Mouse (Mus musculus): Measurements from ENCODE around the gene Pou2f1. TPM values are rescaled to one million over a fixed set of nuclear protein-coding genes. Genes with fewer than 3 reads are reported as not detected.

The Pou2f1 gene
- 15.9 and 25.9 TPM in 2 replicates for total RNA-seq (2017)

GRCm38 (mm10) chr1:166002520-166003155 lies at the start of gene Pou2f1:
TSS of gene Pou2f1 (minus strand) at chr1:166002678.
- ATAC-seq (replicated peaks; ENCODE audit: low read depth, poor library complexity, severe bottlenecking) = peak; percentile 64

GRCm38 (mm10) chr1:166049046-166049827 lies 46.8 kb upstream of the Pou2f1 start:
- ATAC-seq (replicated peaks; ENCODE audit: low read depth, poor library complexity, severe bottlenecking) = no peak

GRCm38 (mm10) chr1:166048230-166048911 lies 45.9 kb upstream of the Pou2f1 start:
- peak; percentile 33 for ATAC-seq (replicated peaks; ENCODE audit: low read depth, poor library complexity, severe bottlenecking)

GRCm38 (mm10) chr1:166047505-166048170 lies 45.2 kb upstream of the Pou2f1 start:
- peak; percentile 44 for ATAC-seq (replicated peaks; ENCODE audit: low read depth, poor library complexity, severe bottlenecking)

- ATAC-seq (replicated peaks; ENCODE audit: low read depth, poor library complexity, severe bottlenecking) = no peak
Observed at GRCm38 (mm10) chr1:166045894-166046197, 43.4 kb upstream of the Pou2f1 start.

GRCm38 (mm10) chr1:166045060-166045893 lies 42.8 kb upstream of the Pou2f1 start:
- no peak for ATAC-seq (replicated peaks; ENCODE audit: low read depth, poor library complexity, severe bottlenecking)

GRCm38 (mm10) chr1:166043451-166044149 lies 41.1 kb upstream of the Pou2f1 start:
- ATAC-seq (replicated peaks; ENCODE audit: low read depth, poor library complexity, severe bottlenecking) = peak; percentile 51

GRCm38 (mm10) chr1:166041501-166041900 lies 39.0 kb upstream of the Pou2f1 start:
- no peak for ATAC-seq (replicated peaks; ENCODE audit: low read depth, poor library complexity, severe bottlenecking)

- no peak for ATAC-seq (replicated peaks; ENCODE audit: low read depth, poor library complexity, severe bottlenecking)
Observed at GRCm38 (mm10) chr1:166038731-166039332, 36.4 kb upstream of the Pou2f1 start.

- no peak for ATAC-seq (replicated peaks; ENCODE audit: low read depth, poor library complexity, severe bottlenecking)
Observed at GRCm38 (mm10) chr1:166035045-166035444, 32.6 kb upstream of the Pou2f1 start.

- peak; percentile 63; the same call in 1 of the 2 replicates for ATAC-seq (replicated peaks; ENCODE audit: low read depth, poor library complexity, severe bottlenecking)
Observed at GRCm38 (mm10) chr1:166031673-166032547, 29.4 kb upstream of the Pou2f1 start.

GRCm38 (mm10) chr1:166023981-166024380 lies 21.5 kb upstream of the Pou2f1 start:
- ATAC-seq (replicated peaks; ENCODE audit: low read depth, poor library complexity, severe bottlenecking) = no peak

GRCm38 (mm10) chr1:166017203-166017602 lies 14.7 kb upstream of the Pou2f1 start:
- ATAC-seq (replicated peaks; ENCODE audit: low read depth, poor library complexity, severe bottlenecking) = no peak

- ATAC-seq (replicated peaks; ENCODE audit: low read depth, poor library complexity, severe bottlenecking) = peak; percentile 86
Observed at GRCm38 (mm10) chr1:166016306-166016705, 13.8 kb upstream of the Pou2f1 start.

- ATAC-seq (replicated peaks; ENCODE audit: low read depth, poor library complexity, severe bottlenecking) = peak; percentile 72
Observed at GRCm38 (mm10) chr1:166014530-166014929, 12.1 kb upstream of the Pou2f1 start.

- ATAC-seq (replicated peaks; ENCODE audit: low read depth, poor library complexity, severe bottlenecking) = no peak
Observed at GRCm38 (mm10) chr1:166010106-166010505, 7.6 kb upstream of the Pou2f1 start.

- ATAC-seq (replicated peaks; ENCODE audit: low read depth, poor library complexity, severe bottlenecking) = no peak
Observed at GRCm38 (mm10) chr1:166008634-166009350, 6.3 kb upstream of the Pou2f1 start.

Data from common myeloid progenitor, adult 5-6 weeks (primary cell).